Mouse (Mus musculus) liver, embryonic 16.5 days (tissue): ENCODE data around the gene 4933434E20Rik. TPM values are rescaled to one million over a fixed set of nuclear protein-coding genes. Genes with fewer than 3 reads are reported as not detected.

Experiments used
- ATAC-seq: fragments of 200-750 bp; cut with Nextera tagmentation; 2 replicates; pipeline ENCODE4 v1.8.0; 2017; ENCODE audit warnings: low read depth, mild to moderate bottlenecking, moderate number of reproducible peaks, moderate library complexity
- H3K27ac ChIP-seq: fragments of 300-500 bp; sonication (generic); 2 replicates; pipeline ENCODE4 v1.5.1; 2014; ENCODE audit warnings: mild to moderate bottlenecking, low read length
- H3K27me3 ChIP-seq: fragments of 300-500 bp; sonication (generic); 2 replicates; pipeline ENCODE4 v1.6.1; 2014; ENCODE audit warnings: low read depth, low read length, mixed read lengths; ENCODE audit not compliant: control insufficient read depth, insufficient read depth
- H3K36me3 ChIP-seq: fragments of 300-500 bp; sonication (generic); 2 replicates; pipeline ENCODE4 v1.6.1; 2014; ENCODE audit warnings: mild to moderate bottlenecking; ENCODE audit not compliant: control insufficient read depth, insufficient read depth
- H3K4me1 ChIP-seq: fragments of 300-500 bp; sonication (generic); 2 replicates; pipeline ENCODE4 v1.6.1; 2014; ENCODE audit warnings: low read depth, low read length, mixed read lengths; ENCODE audit not compliant: control insufficient read depth
- H3K4me2 ChIP-seq: fragments of 300-500 bp; sonication (generic); 2 replicates; pipeline ENCODE4 v1.6.1; 2014; ENCODE audit warnings: low read depth, low read length, mixed read lengths
- H3K4me3 ChIP-seq: fragments of 300-500 bp; sonication (generic); 2 replicates; pipeline ENCODE4 v1.5.1; 2014; ENCODE audit warnings: low read depth, mild to moderate bottlenecking, low read length
- H3K9ac ChIP-seq: fragments of 300-500 bp; sonication (generic); 2 replicates; pipeline ENCODE4 v1.6.1; 2014; ENCODE audit warnings: low read depth, low read length
- H3K9me3 ChIP-seq: fragments of 300-500 bp; sonication (generic); replicated peaks from 2 replicates; pipeline ENCODE4 v1.6.1; 2016; ENCODE audit warnings: low read length; ENCODE audit not compliant: control insufficient read depth
- WGBS: fragments of 180-500 bp; shearing (Covaris S2); extraction: QIAGEN DNeasy Blood & Tissue Kit; methylation state at CpG from one replicate; pipeline ENCODE4 v1.1.7; 2014; ENCODE audit not compliant: insufficient replicate concordance; 5-methylcytosine and 5-hydroxymethylcytosine counted together
- polyA plus RNA-seq: library from polyadenylated mRNA; unstranded; fragments of >200 nt; fragmentation: Nextera tagmentation; extraction: Ambion mirVana; gene quantifications from 2 replicates; pipeline ENCODE4 v1.2.1, GENCODE M21; 2015

The 4933434E20Rik gene
- polyA plus RNA-seq, 1 experiment from 2014 or later: 76.1 TPM

DNA sequence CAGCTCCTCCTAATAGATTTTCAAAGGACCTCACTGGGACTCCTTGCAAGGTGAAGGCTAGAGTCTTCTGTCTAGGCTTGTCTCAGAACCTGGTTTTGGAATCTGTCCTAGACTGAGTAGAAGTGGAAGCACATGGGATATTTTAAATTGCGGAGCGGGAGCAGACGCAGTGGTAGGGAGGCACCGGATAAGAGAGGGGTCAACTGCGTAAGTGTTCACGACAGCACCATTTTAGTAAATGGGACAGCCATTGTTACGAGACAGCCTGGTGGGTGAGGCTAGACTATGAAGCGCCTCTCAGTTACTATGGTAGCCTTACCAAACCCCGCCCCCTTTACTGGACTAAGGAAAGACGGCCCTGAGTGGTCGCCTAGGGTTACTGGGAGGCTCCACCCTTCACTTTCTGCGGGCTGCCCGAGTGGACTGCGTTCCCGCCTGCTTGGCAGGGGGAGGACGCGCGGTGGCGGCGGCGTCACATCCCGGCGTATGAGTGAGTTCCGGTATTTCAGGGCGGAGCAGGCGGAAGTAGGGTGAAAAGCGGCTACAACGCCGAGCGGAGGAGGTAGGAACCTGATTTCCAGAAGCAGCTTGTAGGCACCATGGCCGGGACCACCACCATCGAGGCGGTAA is 27.8 kb downstream of the 4933434E20Rik start:
- Histone ChIP-seq H3K9me3 (no peaks in the 10 kb centered on the region), H3K27ac (peak overlapping the region; percentile 97), H3K36me3 (no peaks in the 10 kb centered on the region), H3K4me2 (peak overlapping the region; percentile 90), H3K9ac (peak overlapping the region; percentile 83), H3K27me3 (no peaks in the 10 kb centered on the region), H3K4me1 (peaks cover 44% of the 10 kb centered on the region), H3K4me3 (peak overlapping the region; percentile 85)
- WGBS: 0% methylated on average over 33 of the region's 33 CpGs
- peak; percentile 95 for ATAC-seq

DNA sequence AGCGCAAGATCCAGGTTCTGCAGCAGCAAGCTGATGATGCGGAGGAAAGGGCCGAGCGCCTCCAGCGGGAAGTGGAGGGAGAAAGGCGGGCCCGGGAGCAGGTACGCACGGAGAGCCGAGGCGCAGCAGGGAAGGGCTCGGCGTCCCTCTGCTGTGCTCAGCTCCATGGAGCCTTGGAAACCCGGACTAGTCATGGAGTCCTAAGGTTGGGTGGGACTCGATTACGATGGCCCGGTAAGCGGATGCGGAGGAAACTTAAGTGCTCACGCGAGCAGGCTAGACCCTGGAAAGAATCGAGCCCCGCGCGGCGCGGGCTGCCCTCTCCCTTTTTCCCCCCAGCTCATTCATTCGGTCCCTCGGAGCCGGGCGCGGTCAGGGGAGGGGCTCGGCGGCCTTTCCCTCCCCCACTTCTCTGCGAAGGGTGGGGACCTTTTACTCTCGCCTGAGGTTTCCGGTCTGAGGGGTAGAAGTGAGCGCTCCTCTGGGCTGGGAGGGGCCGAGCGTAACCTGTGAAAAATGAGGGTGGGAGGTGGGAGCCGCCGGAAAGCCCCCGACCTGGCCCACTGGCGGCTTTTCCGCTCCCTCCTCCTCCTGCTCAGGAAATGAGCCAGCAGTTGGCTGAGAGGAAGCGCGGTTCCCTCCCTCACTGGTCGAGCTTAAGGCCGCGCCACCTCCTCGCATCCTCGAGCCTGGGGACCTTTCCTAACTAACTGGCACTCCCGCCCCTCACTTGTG is 28.5 kb downstream of the 4933434E20Rik start:
- H3K4me3 ChIP-seq: peak overlapping the region; percentile 85
- H3K27ac ChIP-seq: peak overlapping the region; percentile 97
- peak overlapping the region; percentile 90 for H3K4me2 ChIP-seq
- under 1% methylated on average over 53 of the region's 53 CpGs for WGBS
- no peaks in the 10 kb centered on the region for H3K27me3 ChIP-seq
- H3K9me3 ChIP-seq: no peaks in the 10 kb centered on the region
- peak overlapping the region; percentile 83 for H3K9ac ChIP-seq
- H3K36me3 ChIP-seq: no peaks in the 10 kb centered on the region
- peaks cover 51% of the 10 kb centered on the region for H3K4me1 ChIP-seq
- ATAC-seq: peak; percentile 55

DNA sequence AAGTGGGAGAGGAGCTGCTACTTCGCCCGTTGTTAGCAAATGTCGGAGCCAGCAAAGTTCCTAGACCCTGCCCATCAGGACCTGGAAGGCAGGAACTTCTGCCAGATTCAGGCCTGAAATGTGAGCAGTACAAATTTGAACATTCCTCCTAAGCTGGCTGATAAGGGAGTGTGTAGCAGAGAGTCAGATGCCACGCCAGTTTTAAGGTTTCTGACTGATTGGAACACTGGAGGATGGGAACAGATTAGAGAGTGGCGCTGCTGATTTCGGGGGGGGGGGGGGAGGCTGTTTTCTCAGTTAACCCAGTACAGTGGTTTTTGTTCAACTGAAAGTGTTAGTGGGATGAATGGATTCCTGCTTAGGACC is 29.0 kb downstream of the 4933434E20Rik start:
- H3K4me2 ChIP-seq: peak overlapping the region; percentile 90
- H3K4me1 ChIP-seq: peaks cover 56% of the 10 kb centered on the region
- H3K27me3 ChIP-seq: no peaks in the 10 kb centered on the region
- H3K4me3 ChIP-seq: peak overlapping the region; percentile 85
- WGBS: 0% methylated on average over 6 of the region's 6 CpGs
- H3K9ac ChIP-seq: peak overlapping the region; percentile 83
- H3K36me3 ChIP-seq: no peaks in the 10 kb centered on the region
- H3K27ac ChIP-seq: peak overlapping the region; percentile 97
- H3K9me3 ChIP-seq: no peaks in the 10 kb centered on the region
- no peak for ATAC-seq

DNA sequence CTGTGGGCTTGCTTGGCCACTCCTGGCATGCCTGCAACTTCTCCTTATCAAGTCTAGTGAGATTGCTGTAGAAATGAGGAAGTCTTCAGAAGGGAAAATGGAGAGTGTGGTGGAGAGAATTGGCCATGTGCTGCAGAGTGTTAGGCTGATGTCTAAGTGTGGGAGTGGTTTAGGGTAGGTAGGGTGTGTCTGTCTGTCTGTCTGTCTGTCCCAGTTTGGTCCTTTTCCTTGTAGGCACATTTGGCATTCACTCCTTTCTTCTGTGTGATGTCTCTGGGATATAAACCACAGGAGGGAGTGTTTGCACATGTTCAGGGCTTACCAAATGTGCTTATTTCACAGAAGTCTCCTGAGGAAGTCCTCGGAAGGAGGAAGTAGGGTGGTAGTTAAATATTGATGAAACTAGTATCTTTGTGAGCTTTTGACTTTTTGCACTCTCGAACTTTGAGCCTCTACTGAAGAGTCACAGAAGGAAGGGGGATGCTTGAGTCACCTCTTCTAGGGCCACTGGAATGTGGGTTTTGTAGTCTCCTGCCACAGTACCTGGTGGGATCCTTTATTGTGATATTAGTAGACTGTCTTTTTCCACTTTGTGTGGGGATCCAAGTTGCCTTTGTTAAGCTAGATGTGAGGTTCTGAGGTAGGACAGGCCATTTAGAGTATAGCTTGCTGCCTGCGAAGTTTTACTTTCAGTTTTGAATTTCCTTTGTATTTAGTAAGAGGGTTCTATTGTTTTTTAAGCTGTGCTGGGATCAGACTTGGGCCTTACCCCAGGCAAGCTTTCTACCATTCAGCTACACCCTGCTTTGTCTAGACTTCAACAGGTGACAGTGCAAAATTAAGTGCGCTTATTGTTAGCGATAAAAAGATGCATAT is 30.2 kb downstream of the 4933434E20Rik start:
- 25% methylated on average over 5 of the region's 5 CpGs for WGBS
- Histone ChIP-seq H3K4me2 (peak overlapping the region; percentile 90), H3K9ac (peak overlapping the region; percentile 47), H3K4me3 (peak overlapping the region; percentile 85), H3K4me1 (peaks cover 63% of the 10 kb centered on the region), H3K27me3 (no peaks in the 10 kb centered on the region), H3K36me3 (peaks cover 3% of the 10 kb centered on the region; the same call in 1 of the 2 replicates), H3K27ac (peak overlapping the region; percentile 79), H3K9me3 (no peaks in the 10 kb centered on the region)
- no peak for ATAC-seq

DNA sequence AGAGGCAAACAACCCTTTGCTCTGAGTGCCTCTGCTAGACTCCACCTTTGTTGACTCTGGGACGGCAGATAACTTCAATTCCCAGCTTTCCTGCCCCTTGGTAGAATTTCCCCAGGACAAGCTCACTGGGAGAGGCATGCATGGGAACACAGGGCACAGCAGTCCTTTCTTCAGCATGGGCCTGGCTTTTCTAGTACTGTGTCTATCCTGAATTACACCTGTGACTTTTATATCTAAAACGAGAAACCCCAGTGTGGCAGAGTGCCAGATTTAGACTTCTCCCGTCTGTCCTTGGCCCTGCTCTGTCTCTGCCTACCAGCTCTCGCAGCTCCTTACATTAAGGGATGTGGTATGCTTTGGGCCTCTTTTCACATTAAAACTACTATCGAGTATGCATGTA is 31.6 kb downstream of the 4933434E20Rik start:
- Histone ChIP-seq H3K27me3 (no peaks in the 10 kb centered on the region), H3K4me1 (peaks cover 63% of the 10 kb centered on the region), H3K36me3 (peaks cover 14% of the 10 kb centered on the region), H3K4me3 (peak overlapping the region; percentile 10; the same call in 1 of the 2 replicates), H3K4me2 (peak overlapping the region; percentile 90), H3K27ac (peak overlapping the region; percentile 79), H3K9ac (peak overlapping the region; percentile 2; the same call in 1 of the 2 replicates), H3K9me3 (no peaks in the 10 kb centered on the region)
- ATAC-seq: no peak
- 23% methylated on average over 5 of the region's 5 CpGs for WGBS

DNA sequence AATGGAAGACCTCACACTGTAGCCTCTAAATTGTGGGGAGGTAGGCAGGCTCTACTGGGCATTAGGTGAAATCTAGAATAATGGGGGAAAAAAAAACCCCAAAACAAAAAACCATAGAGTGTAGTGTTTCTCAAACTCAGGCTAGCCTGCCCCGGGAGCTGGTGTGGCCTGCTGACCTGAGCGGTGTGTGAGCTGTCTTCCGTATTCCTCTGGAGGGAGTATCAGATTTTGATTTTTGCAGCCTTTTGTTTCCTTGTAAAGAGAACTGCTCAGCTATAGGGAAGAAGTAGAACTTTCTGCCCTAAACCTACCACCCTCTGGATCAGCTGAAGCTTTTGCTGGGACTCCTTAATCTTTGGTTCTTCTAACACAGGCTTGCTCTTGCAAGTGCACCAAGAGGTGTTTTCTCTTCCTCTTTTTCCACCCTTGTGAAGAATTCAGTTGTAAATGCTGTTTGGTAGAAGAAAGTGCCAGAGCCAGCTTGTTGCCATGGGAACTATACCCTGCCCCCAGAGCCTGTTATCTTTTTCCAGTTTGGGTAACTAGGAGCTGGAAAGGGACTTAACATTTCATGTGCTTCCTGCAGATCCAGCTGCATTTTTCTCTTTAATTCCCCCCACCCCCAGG is 32.4 kb downstream of the 4933434E20Rik start:
- H3K36me3 ChIP-seq: peaks cover 21% of the 10 kb centered on the region
- no peak overlapping the region; the same call in 1 of the 2 replicates for H3K4me3 ChIP-seq
- no peaks in the 10 kb centered on the region for H3K27me3 ChIP-seq
- peaks cover 60% of the 10 kb centered on the region for H3K4me1 ChIP-seq
- 32% methylated on average over 3 of the region's 3 CpGs for WGBS
- no peaks in the 10 kb centered on the region for H3K9me3 ChIP-seq
- H3K4me2 ChIP-seq: peak overlapping the region; percentile 90
- no peak for ATAC-seq
- peak overlapping the region; percentile 71 for H3K27ac ChIP-seq
- H3K9ac ChIP-seq: no peak overlapping the region

DNA sequence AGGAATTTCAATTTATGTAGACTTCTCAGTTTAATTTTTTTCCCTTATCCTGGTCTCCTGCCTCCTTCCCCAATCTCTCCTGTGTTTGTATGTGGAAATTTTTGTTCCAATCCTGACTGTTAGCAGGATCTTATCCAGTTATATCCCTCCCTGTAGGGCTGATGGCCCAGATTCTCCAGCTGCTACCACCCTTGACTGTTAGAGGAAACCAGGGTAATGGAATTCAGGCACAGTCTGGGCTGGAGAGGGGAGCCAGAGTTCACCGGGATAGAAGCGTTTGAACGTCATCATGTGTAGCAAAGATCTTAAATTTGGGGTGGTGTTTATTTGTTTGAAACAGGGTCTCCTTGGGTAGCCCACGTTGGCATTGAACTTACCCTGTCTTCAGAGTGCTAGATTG is 33.4 kb downstream of the 4933434E20Rik start:
- H3K9ac ChIP-seq: no peak overlapping the region
- no peak overlapping the region for H3K4me3 ChIP-seq
- H3K9me3 ChIP-seq: no peaks in the 10 kb centered on the region
- H3K4me1 ChIP-seq: peaks cover 56% of the 10 kb centered on the region
- WGBS: 54% methylated on average over 4 of the region's 4 CpGs
- no peak for ATAC-seq
- no peaks in the 10 kb centered on the region for H3K27me3 ChIP-seq
- H3K4me2 ChIP-seq: no peak overlapping the region
- H3K36me3 ChIP-seq: peaks cover 30% of the 10 kb centered on the region
- H3K27ac ChIP-seq: no peak overlapping the region; the same call in 1 of the 2 replicates

DNA sequence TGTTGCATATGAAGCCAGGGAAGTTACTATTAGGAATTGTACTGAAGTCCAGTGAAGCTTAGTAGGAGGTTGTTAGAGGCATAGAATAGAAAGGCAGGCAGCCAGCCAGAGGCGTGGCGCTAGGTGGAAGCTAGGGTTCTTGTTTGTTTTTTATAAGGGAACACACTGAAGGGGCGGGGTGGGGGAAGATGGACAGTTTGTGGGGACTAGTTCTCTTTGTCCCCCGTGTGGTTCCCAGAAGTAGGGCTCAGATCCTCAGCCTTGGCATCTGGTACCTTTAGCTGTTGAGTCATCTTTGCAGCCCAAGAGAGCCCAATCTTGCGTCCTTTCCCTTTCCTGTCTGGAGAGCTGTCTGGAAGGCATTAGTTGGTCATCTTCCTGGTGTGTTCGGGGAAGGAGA is 33.8 kb downstream of the 4933434E20Rik start:
- peaks cover 56% of the 10 kb centered on the region for H3K4me1 ChIP-seq
- H3K27me3 ChIP-seq: no peaks in the 10 kb centered on the region
- no peaks in the 10 kb centered on the region for H3K9me3 ChIP-seq
- no peak overlapping the region for H3K4me3 ChIP-seq
- WGBS: 43% methylated on average over 6 of the region's 6 CpGs
- peaks cover 34% of the 10 kb centered on the region for H3K36me3 ChIP-seq
- H3K27ac ChIP-seq: no peak overlapping the region
- no peak overlapping the region for H3K4me2 ChIP-seq
- no peak for ATAC-seq
- H3K9ac ChIP-seq: no peak overlapping the region
